Mouse (Mus musculus) testis, adult 2 months (tissue): Measurements from ENCODE around the gene Cacna2d4. TPM values are rescaled to one million over a fixed set of nuclear protein-coding genes. Genes with fewer than 3 reads are reported as not detected.

ENCODE experiments used
- H3K27ac ChIP-seq: fragments of 200-500 bp; 2 replicates; pipeline ENCODE4 v1.5.1; 2012; ENCODE audit warnings: low read depth, low read length; ENCODE audit not compliant: control insufficient read depth, insufficient read depth
- H3K27me3 ChIP-seq: fragments of 200-500 bp; 2 replicates; pipeline ENCODE4 v1.6.1; 2012; ENCODE audit warnings: mild to moderate bottlenecking, low read length, moderate library complexity; ENCODE audit not compliant: control insufficient read depth, insufficient read depth
- H3K36me3 ChIP-seq: fragments of 200-500 bp; 2 replicates; pipeline ENCODE4 v1.6.1; 2012; ENCODE audit warnings: mild to moderate bottlenecking, low read length; ENCODE audit not compliant: control insufficient read depth, insufficient read depth
- H3K4me1 ChIP-seq: fragments of 200-500 bp; 2 replicates; pipeline ENCODE4 v1.6.1; 2012; ENCODE audit warnings: low read length; ENCODE audit not compliant: control insufficient read depth, insufficient read depth
- H3K4me3 ChIP-seq: fragments of 200-500 bp; 2 replicates; pipeline ENCODE4 v1.5.1; 2012; ENCODE audit warnings: low read depth, mild to moderate bottlenecking, low read length, moderate library complexity, mixed read lengths; ENCODE audit not compliant: control insufficient read depth
- CTCF ChIP-seq: fragments of 200-500 bp; IDR thresholded peaks from 2 replicates; pipeline ENCODE4 v1.5.1; 2012; ENCODE audit warnings: low read depth, mild to moderate bottlenecking, inconsistent platforms, low read length, moderate library complexity; ENCODE audit not compliant: control insufficient read depth, insufficient read depth, insufficient replicate concordance
- POLR2A ChIP-seq: fragments of 200-500 bp; IDR thresholded peaks from 2 replicates; pipeline ENCODE4 v1.6.1; 2012; ENCODE audit warnings: low read depth, mild to moderate bottlenecking, inconsistent platforms, low read length, moderate library complexity; ENCODE audit not compliant: control insufficient read depth
- polyA plus RNA-seq: library from polyadenylated mRNA; depleted of rRNA; stranded (reverse); fragments of >200 nt; gene quantifications from 2 replicates; pipeline ENCODE4 v1.2.3, GENCODE M21; 2012

Cacna2d4 gene
- polyA plus RNA-seq, 1 experiment, result 0.05 TPM

- no peaks in the 10 kb centered on the region; the same call in 1 of the 2 replicates for H3K36me3 ChIP-seq
- H3K4me1 ChIP-seq, result no peaks in the 10 kb centered on the region; the same call in 1 of the 2 replicates
- no peak overlapping the region for H3K27ac ChIP-seq
- no peak for TF ChIP-seq POLR2A
- TF ChIP-seq CTCF, result peak; percentile 20; the same call in 1 of the 2 replicates
- no peaks in the 10 kb centered on the region for H3K27me3 ChIP-seq
- no peak overlapping the region for H3K4me3 ChIP-seq
Measured at GRCm38 (mm10) chr6:119220297-119220696, 16.0 kb upstream of the Cacna2d4 start.

GRCm38 (mm10) chr6:119224451-119225195, 11.7 kb upstream of the Cacna2d4 start:
- no peaks in the 10 kb centered on the region; the same call in 1 of the 2 replicates for H3K36me3 ChIP-seq
- no peaks in the 10 kb centered on the region for H3K27me3 ChIP-seq
- no peak overlapping the region for H3K4me3 ChIP-seq
- H3K4me1 ChIP-seq, result no peaks in the 10 kb centered on the region; the same call in 1 of the 2 replicates
- no peak overlapping the region for H3K27ac ChIP-seq
- TF ChIP-seq POLR2A (no peak), CTCF (no peak)

GRCm38 (mm10) chr6:119225226-119225625, 11.1 kb upstream of the Cacna2d4 start:
- peak overlapping the region; percentile 34 for H3K4me3 ChIP-seq
- H3K27ac ChIP-seq, result no peak overlapping the region
- no peaks in the 10 kb centered on the region; the same call in 1 of the 2 replicates for H3K4me1 ChIP-seq
- TF ChIP-seq CTCF, result no peak
- no peak for TF ChIP-seq POLR2A
- H3K36me3 ChIP-seq, result no peaks in the 10 kb centered on the region; the same call in 1 of the 2 replicates
- no peaks in the 10 kb centered on the region for H3K27me3 ChIP-seq

- Histone ChIP-seq H3K4me1 (no peaks in the 10 kb centered on the region; the same call in 1 of the 2 replicates), H3K27ac (no peak overlapping the region), H3K36me3 (no peaks in the 10 kb centered on the region; the same call in 1 of the 2 replicates), H3K4me3 (peak overlapping the region; percentile 34), H3K27me3 (no peaks in the 10 kb centered on the region)
- no peak for TF ChIP-seq POLR2A
Measured at GRCm38 (mm10) chr6:119225731-119226130, 10.6 kb upstream of the Cacna2d4 start.

GRCm38 (mm10) chr6:119227001-119227400, 9.3 kb upstream of the Cacna2d4 start:
- Histone ChIP-seq H3K36me3 (no peaks in the 10 kb centered on the region; the same call in 1 of the 2 replicates), H3K27ac (no peak overlapping the region), H3K4me3 (no peak overlapping the region), H3K4me1 (no peaks in the 10 kb centered on the region; the same call in 1 of the 2 replicates), H3K27me3 (no peaks in the 10 kb centered on the region)
- TF ChIP-seq CTCF (no peak), POLR2A (no peak)

GRCm38 (mm10) chr6:119228861-119229603, 7.3 kb upstream of the Cacna2d4 start:
- Histone ChIP-seq H3K27me3 (no peaks in the 10 kb centered on the region), H3K36me3 (no peaks in the 10 kb centered on the region), H3K4me1 (no peaks in the 10 kb centered on the region), H3K4me3 (no peak overlapping the region), H3K27ac (no peak overlapping the region)
- TF ChIP-seq CTCF, result no peak
- no peak for TF ChIP-seq POLR2A

GRCm38 (mm10) chr6:119233066-119233465, 3.3 kb upstream of the Cacna2d4 start:
- TF ChIP-seq POLR2A (no peak), CTCF (no peak)
- no peak overlapping the region for H3K27ac ChIP-seq
- H3K4me1 ChIP-seq, result no peaks in the 10 kb centered on the region
- H3K27me3 ChIP-seq, result no peaks in the 10 kb centered on the region
- no peaks in the 10 kb centered on the region for H3K36me3 ChIP-seq
- no peak overlapping the region for H3K4me3 ChIP-seq
